Mouse (Mus musculus) liver, adult 2 months (tissue): ENCODE results near the gene Srsf1.

Experiments used
- CTCF ChIP-seq: fragments of 200-500 bp; IDR thresholded peaks from 2 replicates; pipeline ENCODE4 v1.5.1; 2011; ENCODE audit warnings: low read depth, low read length, control low read depth
- POLR2A ChIP-seq: fragments of 200-500 bp; IDR thresholded peaks from 2 replicates; pipeline ENCODE4 v1.6.1; 2011; ENCODE audit warnings: low read length, control low read depth; ENCODE audit not compliant: insufficient read depth; ENCODE audit errors: extremely low read depth

DNA sequence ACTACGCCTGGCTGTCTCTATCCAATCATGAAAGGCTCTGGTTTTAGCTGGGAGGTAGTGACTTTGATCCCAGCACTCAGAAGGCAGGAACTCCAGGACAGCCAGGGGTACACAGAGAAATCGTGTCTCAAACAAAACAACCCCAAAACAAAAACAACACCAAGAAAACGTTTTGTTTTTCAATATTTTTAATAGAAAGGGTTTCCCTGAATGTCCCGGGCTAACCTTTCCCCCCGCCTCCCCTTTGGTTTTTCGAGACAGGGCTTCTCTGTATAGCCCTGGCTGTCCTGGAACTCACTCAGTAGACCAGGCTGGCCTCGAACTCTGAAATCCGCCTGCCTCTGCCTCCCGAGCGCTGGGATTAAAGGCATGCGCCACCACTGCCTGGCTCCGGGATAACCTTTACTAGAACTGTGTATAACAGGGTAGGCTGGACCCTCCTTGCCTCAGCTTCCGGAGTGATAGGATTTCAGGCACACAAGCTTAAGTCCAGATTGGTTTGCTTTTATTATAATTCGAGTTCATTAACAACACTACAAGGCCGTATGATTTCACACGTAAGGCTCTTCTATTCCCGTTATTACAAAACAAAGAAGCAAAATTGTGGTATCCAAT, 743 bp upstream of the Srsf1 start:
- TF ChIP-seq POLR2A (no peak), CTCF (no peak)
